In the genomic region with DNA sequence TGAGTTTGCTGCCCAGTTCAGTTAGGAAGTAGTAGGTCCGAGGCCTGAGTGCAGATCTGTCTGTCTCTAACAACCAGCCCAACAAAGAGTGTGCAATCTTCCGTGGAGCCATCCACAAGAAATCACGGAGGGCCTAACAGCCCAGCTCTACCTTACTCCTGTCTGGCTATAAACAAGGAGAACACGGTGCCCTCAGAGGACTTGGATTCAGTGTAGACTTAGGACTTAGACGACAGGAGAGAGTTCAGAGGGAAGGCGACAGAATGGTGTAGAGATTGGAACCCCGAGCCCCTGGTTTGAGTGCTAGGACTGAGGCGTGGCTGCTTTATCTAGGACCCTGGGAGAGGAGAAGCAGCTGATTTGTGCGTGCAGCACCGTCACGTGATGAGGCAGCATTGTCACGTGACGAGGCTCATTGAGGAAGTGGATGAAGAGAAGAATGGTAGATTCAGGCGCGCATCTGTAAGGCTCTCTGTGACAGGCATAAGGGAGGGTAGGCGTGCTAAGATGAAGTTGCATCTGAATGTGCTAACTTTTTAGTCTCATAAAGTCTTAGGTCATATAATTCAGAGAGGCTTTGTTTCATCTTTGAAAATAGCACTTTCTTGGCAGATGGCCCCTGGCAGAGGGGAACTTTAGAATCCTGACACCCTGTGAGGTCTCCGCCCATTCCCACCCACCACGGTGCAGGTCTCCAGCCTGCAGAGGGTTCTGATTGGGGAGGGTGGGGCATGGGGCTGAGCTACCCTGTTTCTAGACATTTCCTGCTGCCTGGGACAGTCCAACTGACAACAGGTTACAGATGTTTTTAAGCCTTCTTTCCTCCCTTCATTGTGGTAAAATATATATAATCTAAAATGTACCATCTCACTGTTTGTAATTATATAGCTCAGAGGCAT, we compare ENCODE assay signal across 11 mouse cellular contexts. TPM values are rescaled to one million over a fixed set of nuclear protein-coding genes. Genes with fewer than 3 reads are reported as not detected.
DNase-seq lines count a peak whose midpoint lies in the region; ATAC-seq and TF ChIP-seq lines count a peak whose summit lies in the region.
"Had no signal": no experiment of that assay in that cellular context is flagged by ENCODE, and none has a peak within 500 bp of the region (broad histone marks: within the 10 kb centered on the region; RNA-seq: fewer than 3 reads in every experiment).

No protein-coding gene starts in this region.

- TF ChIP-seq CTCF in lung, embryonic 14.5 days (IDR thresholded peaks at IDR 0.05; ENCODE audit: low read depth), result no peak
- TF ChIP-seq CTCF in lung, postnatal 0 days (IDR thresholded peaks at IDR 0.05), result no peak

- peak; percentile 58 for ATAC-seq in lung, embryonic 14.5 days (ENCODE audit: insufficient read depth)
- no peak for ATAC-seq in lung, postnatal 0 days
- ATAC-seq in liver, embryonic 15.5 days (ENCODE audit: insufficient read depth), result peak; percentile 68

- no peak for DNase-seq in lung, embryonic 14.5 days
- DNase-seq in lung, postnatal 0 days (ENCODE audit: low spot score), result no peak
- peak; percentile 29 for DNase-seq in c-Kit-positive CD71-positive TER-119-positive erythroid progenitor cells, embryonic 14.5 days (ENCODE audit: low spot score)
- DNase-seq in thymus, postnatal 0 days (ENCODE audit: low spot score), result peak; percentile 40
- no peak for DNase-seq in left cerebral cortex, adult 9 months (ENCODE audit: low spot score in 2 of 2)
- no peak for DNase-seq in lung, postnatal 10 days
- no peak for DNase-seq in adrenal gland, adult 2 months
- DNase-seq: adrenal gland, postnatal 36 days; midbrain, embryonic 14.5 days had no signal

- H3K27ac ChIP-seq in lung, embryonic 14.5 days (ENCODE audit: low read depth), result no peak overlapping the region
- H3K27ac ChIP-seq in lung, postnatal 0 days (ENCODE audit: low read length), result no peak overlapping the region
- peak overlapping the region; percentile 7 for H3K27ac ChIP-seq in liver, embryonic 15.5 days (replicated peaks)
- H3K27ac ChIP-seq: stomach, embryonic 15.5 days had no signal

- no peaks in the 10 kb centered on the region for H3K27me3 ChIP-seq in lung, embryonic 14.5 days (ENCODE audit: insufficient read depth, low read length)
- no peaks in the 10 kb centered on the region for H3K27me3 ChIP-seq in lung, postnatal 0 days (replicated peaks; ENCODE audit: insufficient read depth, low read length)
- H3K27me3 ChIP-seq in liver, embryonic 15.5 days, result no peaks in the 10 kb centered on the region
- H3K27me3 ChIP-seq: stomach, embryonic 15.5 days had no signal

- no peak overlapping the region for H3K4me3 ChIP-seq in lung, embryonic 14.5 days (ENCODE audit: low read depth, low read length)
- H3K4me3 ChIP-seq in lung, postnatal 0 days (ENCODE audit: low read depth, low read length), result no peak overlapping the region
- peak overlapping the region; percentile 11; the same call in 1 of the 2 replicates for H3K4me3 ChIP-seq in liver, embryonic 15.5 days (replicated peaks)
- H3K4me3 ChIP-seq: stomach, embryonic 15.5 days had no signal

- H3K9ac ChIP-seq in lung, embryonic 14.5 days, result no peak overlapping the region
- no peak overlapping the region for H3K9ac ChIP-seq in lung, postnatal 0 days (replicated peaks; ENCODE audit: low read depth)
- H3K9ac ChIP-seq in liver, embryonic 15.5 days, result no peak overlapping the region
- H3K9ac ChIP-seq: stomach, embryonic 15.5 days had no signal

- 69% methylated on average over 18 of the region's 18 CpGs for WGBS in lung, embryonic 14.5 days
- WGBS in lung, postnatal 0 days, result 70% methylated on average over 18 of the region's 18 CpGs
- 40% methylated on average over 18 of the region's 18 CpGs for WGBS in liver, embryonic 15.5 days (ENCODE audit: insufficient replicate concordance)

- H3K4me1 ChIP-seq in lung, embryonic 14.5 days (ENCODE audit: insufficient read depth), result peaks cover 3% of the 10 kb centered on the region; the same call in 1 of the 2 replicates
- H3K4me1 ChIP-seq in lung, postnatal 0 days (ENCODE audit: insufficient read depth, low read depth, low read length), result peaks cover 6% of the 10 kb centered on the region; the same call in 1 of the 2 replicates
- H3K4me1 ChIP-seq in liver, embryonic 15.5 days (replicated peaks), result peaks cover 45% of the 10 kb centered on the region

- H3K4me2 ChIP-seq in lung, embryonic 14.5 days, result no peak overlapping the region
- no peak overlapping the region for H3K4me2 ChIP-seq in lung, postnatal 0 days (replicated peaks; ENCODE audit: low read depth, low read length)
- H3K4me2 ChIP-seq in liver, embryonic 15.5 days, result peak overlapping the region; percentile 49
- H3K4me2 ChIP-seq: stomach, embryonic 15.5 days had no signal

- no peak for TF ChIP-seq EP300 in lung, postnatal 0 days (IDR thresholded peaks at IDR 0.05)

- H3K9me3 ChIP-seq in lung, embryonic 14.5 days (ENCODE audit: low read depth, low read length), result no peaks in the 10 kb centered on the region
- H3K9me3 ChIP-seq in lung, postnatal 0 days (ENCODE audit: low read length), result no peaks in the 10 kb centered on the region
- H3K9me3 ChIP-seq in liver, embryonic 15.5 days (replicated peaks), result no peaks in the 10 kb centered on the region
- H3K9me3 ChIP-seq: stomach, embryonic 15.5 days had no signal

- H3K36me3 ChIP-seq in lung, embryonic 14.5 days (ENCODE audit: insufficient read depth), result no peaks in the 10 kb centered on the region
- no peaks in the 10 kb centered on the region for H3K36me3 ChIP-seq in lung, postnatal 0 days (ENCODE audit: insufficient read depth, low read length)
- H3K36me3 ChIP-seq in liver, embryonic 15.5 days (replicated peaks), result no peaks in the 10 kb centered on the region
- H3K36me3 ChIP-seq: stomach, embryonic 15.5 days had no signal

RNA-seq across cellular contexts. Expression of a gene that starts 59.1 kb away (rescaled TPM):
- 54.7 and 57.5 TPM in 2 replicates for polyA plus RNA-seq in lung, embryonic 14.5 days (2014; fragmentation: Nextera tagmentation; extraction: Ambion mirVana)
- 37.5 and 38.9 TPM in 2 replicates for polyA plus RNA-seq in lung, postnatal 0 days (2015; fragmentation: Nextera tagmentation; extraction: Ambion mirVana)
- 8.4 and 9.2 TPM in 2 replicates for polyA plus RNA-seq in liver, embryonic 15.5 days (2015; fragmentation: Nextera tagmentation; extraction: Ambion mirVana)
- polyA plus RNA-seq in thymus, postnatal 0 days (2015; fragmentation: Nextera tagmentation; extraction: Ambion mirVana), result 97.9 and 104 TPM in 2 replicates
- total RNA-seq in adrenal gland, adult 2 months (2021), result 10 to 100 TPM; 69.6 to 90.3 TPM
- 20.6 and 28.6 TPM in 2 replicates for polyA plus RNA-seq in adrenal gland, adult 2 months (2012; rRNA removed)

Comparison
In these comparisons a context has a peak if more than half of its experiments do, and no peak if none do; other contexts are left out.
1. DNase-seq: peak in c-Kit-positive CD71-positive TER-119-positive erythroid progenitor cells, embryonic 14.5 days (single experiment) and thymus, postnatal 0 days (single experiment); none in lung, embryonic 14.5 days (single experiment), lung, postnatal 0 days (single experiment), left cerebral cortex, adult 9 months (0 of 2), lung, postnatal 10 days (single experiment) and adrenal gland, adult 2 months (single experiment).